Mouse (Mus musculus) stomach, embryonic 15.5 days (tissue): ENCODE results near the gene Tsc22d2. TPM values are rescaled to one million over a fixed set of nuclear protein-coding genes. Genes with fewer than 3 reads are reported as not detected.

Experiments used
- ATAC-seq: fragments of 200-750 bp; cut with Nextera tagmentation; 2 replicates; pipeline ENCODE4 v1.8.0; 2017; ENCODE audit warnings: low read depth, moderate number of reproducible peaks, moderate TSS enrichment; ENCODE audit not compliant: insufficient read depth, low FRiP score
- H3K27ac ChIP-seq: fragments of 300-500 bp; sonication (generic); 2 replicates; pipeline ENCODE4 v1.5.1; 2015; ENCODE audit warnings: mild to moderate bottlenecking, inconsistent platforms
- H3K27me3 ChIP-seq: fragments of 300-500 bp; sonication (generic); replicated peaks from 2 replicates; pipeline ENCODE4 v1.6.1; 2015; ENCODE audit warnings: inconsistent platforms
- H3K36me3 ChIP-seq: fragments of 300-500 bp; sonication (generic); 2 replicates; pipeline ENCODE4 v1.6.1; 2015; ENCODE audit warnings: inconsistent platforms
- H3K4me1 ChIP-seq: fragments of 300-500 bp; sonication (generic); 2 replicates; pipeline ENCODE4 v1.6.1; 2015; ENCODE audit warnings: inconsistent platforms
- H3K4me2 ChIP-seq: fragments of 300-500 bp; sonication (generic); 2 replicates; pipeline ENCODE4 v1.6.1; 2015; ENCODE audit warnings: mild to moderate bottlenecking, inconsistent platforms
- H3K4me3 ChIP-seq: fragments of 300-500 bp; sonication (generic); replicated peaks from 2 replicates; pipeline ENCODE4 v1.5.1; 2015; ENCODE audit warnings: inconsistent platforms
- H3K9ac ChIP-seq: fragments of 300-500 bp; sonication (generic); 2 replicates; pipeline ENCODE4 v1.6.1; 2015; ENCODE audit warnings: inconsistent platforms
- H3K9me3 ChIP-seq: fragments of 300-500 bp; sonication (generic); 2 replicates; pipeline ENCODE4 v1.6.1; 2016; ENCODE audit warnings: inconsistent platforms
- WGBS: fragments of 180-500 bp; shearing (Covaris S2); methylation state at CpG from one replicate; pipeline ENCODE4 v1.1.7; 2015; 5-methylcytosine and 5-hydroxymethylcytosine counted together
- polyA plus RNA-seq: library from polyadenylated mRNA; unstranded; fragments of >200 nt; fragmentation: Nextera tagmentation; extraction: Ambion mirVana; gene quantifications from 2 replicates; pipeline ENCODE4 v1.2.1, GENCODE M21; 2015

Tsc22d2 gene
- polyA plus RNA-seq, 1 experiment from 2014 or later = 11.0 TPM

GRCm38 (mm10) chr3:58503720-58504333 lies 89.3 kb downstream of the Tsc22d2 start:
- WGBS = 51% methylated on average over 3 of the region's 3 CpGs
- H3K4me3 ChIP-seq = no peak overlapping the region
- H3K9ac ChIP-seq = no peak overlapping the region
- no peaks in the 10 kb centered on the region for H3K36me3 ChIP-seq
- H3K9me3 ChIP-seq = no peaks in the 10 kb centered on the region
- H3K4me2 ChIP-seq = no peak overlapping the region
- ATAC-seq = no peak
- H3K27ac ChIP-seq = no peak overlapping the region
- no peaks in the 10 kb centered on the region for H3K27me3 ChIP-seq
- H3K4me1 ChIP-seq = no peaks in the 10 kb centered on the region

GRCm38 (mm10) chr3:58504676-58505075 lies 90.2 kb downstream of the Tsc22d2 start:
- Histone ChIP-seq H3K36me3 (no peaks in the 10 kb centered on the region), H3K9me3 (no peaks in the 10 kb centered on the region), H3K4me1 (no peaks in the 10 kb centered on the region), H3K9ac (no peak overlapping the region), H3K4me3 (no peak overlapping the region), H3K27me3 (no peaks in the 10 kb centered on the region), H3K27ac (no peak overlapping the region), H3K4me2 (no peak overlapping the region)
- no peak for ATAC-seq

- no peak for ATAC-seq
- H3K4me3 ChIP-seq = no peak overlapping the region
- no peak overlapping the region for H3K9ac ChIP-seq
- H3K27me3 ChIP-seq = no peaks in the 10 kb centered on the region
- H3K36me3 ChIP-seq = no peaks in the 10 kb centered on the region
- no peaks in the 10 kb centered on the region for H3K9me3 ChIP-seq
- H3K4me2 ChIP-seq = no peak overlapping the region
- no peak overlapping the region for H3K27ac ChIP-seq
- WGBS = 74% methylated on average over 7 of the region's 7 CpGs
- H3K4me1 ChIP-seq = no peaks in the 10 kb centered on the region
Measured at GRCm38 (mm10) chr3:58508020-58508750, 93.7 kb downstream of the Tsc22d2 start.

- no peaks in the 10 kb centered on the region for H3K27me3 ChIP-seq
- no peak overlapping the region for H3K9ac ChIP-seq
- H3K36me3 ChIP-seq = no peaks in the 10 kb centered on the region
- no peaks in the 10 kb centered on the region for H3K9me3 ChIP-seq
- no peak overlapping the region for H3K4me3 ChIP-seq
- no peaks in the 10 kb centered on the region for H3K4me1 ChIP-seq
- ATAC-seq = no peak
- no peak overlapping the region for H3K27ac ChIP-seq
- H3K4me2 ChIP-seq = no peak overlapping the region
Measured at GRCm38 (mm10) chr3:58511581-58511980, 97.1 kb downstream of the Tsc22d2 start.

- Histone ChIP-seq H3K36me3 (no peaks in the 10 kb centered on the region), H3K4me2 (no peak overlapping the region), H3K4me3 (no peak overlapping the region), H3K27me3 (no peaks in the 10 kb centered on the region), H3K9ac (no peak overlapping the region), H3K27ac (no peak overlapping the region), H3K4me1 (no peaks in the 10 kb centered on the region), H3K9me3 (no peaks in the 10 kb centered on the region)
- no peak for ATAC-seq
- WGBS = 59% methylated on average over 3 of the region's 3 CpGs
Measured at GRCm38 (mm10) chr3:58512740-58513139, 98.2 kb downstream of the Tsc22d2 start.

GRCm38 (mm10) chr3:58513483-58513882 lies 99.0 kb downstream of the Tsc22d2 start:
- no peaks in the 10 kb centered on the region for H3K4me1 ChIP-seq
- no peak for ATAC-seq
- no peak overlapping the region for H3K9ac ChIP-seq
- no peaks in the 10 kb centered on the region for H3K9me3 ChIP-seq
- no peak overlapping the region for H3K27ac ChIP-seq
- no peak overlapping the region for H3K4me3 ChIP-seq
- H3K36me3 ChIP-seq = no peaks in the 10 kb centered on the region
- H3K27me3 ChIP-seq = no peaks in the 10 kb centered on the region
- H3K4me2 ChIP-seq = no peak overlapping the region
- WGBS = 75% methylated on average over 4 of the region's 4 CpGs

- H3K4me3 ChIP-seq = no peak overlapping the region
- H3K9ac ChIP-seq = no peak overlapping the region
- H3K36me3 ChIP-seq = no peaks in the 10 kb centered on the region
- no peaks in the 10 kb centered on the region for H3K4me1 ChIP-seq
- no peaks in the 10 kb centered on the region for H3K9me3 ChIP-seq
- no peak overlapping the region for H3K27ac ChIP-seq
- WGBS = 50% methylated on average over 1 of the region's 1 CpGs
- H3K27me3 ChIP-seq = no peaks in the 10 kb centered on the region
- H3K4me2 ChIP-seq = no peak overlapping the region
- ATAC-seq = no peak
Measured at GRCm38 (mm10) chr3:58515947-58516601, 101.6 kb downstream of the Tsc22d2 start.

Other genes starting within 250 kb of the Tsc22d2 start
- 48.1 and 55.6 TPM in 2 replicates for gene Eif2a, start 111.1 kb downstream of the Tsc22d2 start, polyA plus RNA-seq
- gene Serp1, start 111.2 kb downstream of the Tsc22d2 start, polyA plus RNA-seq = 218 and 255 TPM in 2 replicates
- gene Selenot, start 161.9 kb downstream of the Tsc22d2 start, polyA plus RNA-seq = 19.4 and 20.3 TPM in 2 replicates
- not detected in 2 replicates for gene Erich6, start 222.5 kb downstream of the Tsc22d2 start, polyA plus RNA-seq